Mouse (Mus musculus) adrenal gland, adult 8-10 months (tissue): Measurements from ENCODE around the gene Trim34a. TPM values are rescaled to one million over a fixed set of nuclear protein-coding genes. Genes with fewer than 3 reads are reported as not detected.
"Not testable (repeated sequence)": the region's sequence is repeated elsewhere in the genome, so short reads cannot be mapped to it uniquely, and the experiment has no call there.

Source experiments
- DNase-seq: peaks from one replicate; pipeline ENCODE4 v3.0.0; 2022
- total RNA-seq, 4 experiments: library from RNA; stranded (reverse); gene quantifications; 2 replicates each; pipeline ENCODE4 v1.2.4; 2022

The Trim34a gene
- 10 to 100 TPM in 3 of 4 experiments, 1 to 10 TPM in 1; 8.2 to 11.6 (median 11.0) TPM for total RNA-seq

GRCm38 (mm10) chr7:104244287-104245181, at the start of gene Trim34a:
Trim34a (plus strand) TSS chr7:104244457.
- DNase-seq: peak; percentile 57

- DNase-seq: no peak
These were observed 48.4 kb upstream of the Trim34a start, which contains the start of gene Olfr649 for GRCm38 (mm10) chr7:104195885-104196284. Olfr649 (minus strand) TSS chr7:104195985.

- peak; percentile 43 for DNase-seq
These were observed 44.4 kb upstream of the Trim34a start for GRCm38 (mm10) chr7:104199822-104200221.

- no peak for DNase-seq
These were observed 38.1 kb upstream of the Trim34a start for GRCm38 (mm10) chr7:104206197-104206596.

GRCm38 (mm10) chr7:104216011-104216535, 28.2 kb upstream of the Trim34a start:
- no peak for DNase-seq

- DNase-seq: no peak
These were observed 26.4 kb upstream of the Trim34a start for GRCm38 (mm10) chr7:104217881-104218280.

- peak; percentile 86 for DNase-seq
These were observed 25.3 kb upstream of the Trim34a start, which contains the start of gene Trim6 for GRCm38 (mm10) chr7:104218701-104219569. Trim6 (plus strand) TSS chr7:104218793.

GRCm38 (mm10) chr7:104231203-104231602, 13.1 kb upstream of the Trim34a start:
- DNase-seq: no peak

- DNase-seq: no peak
These were observed 3.4 kb upstream of the Trim34a start for GRCm38 (mm10) chr7:104240857-104241256.

- DNase-seq: no peak
These were observed 641 bp upstream of the Trim34a start for GRCm38 (mm10) chr7:104243616-104244015.

GRCm38 (mm10) chr7:104260380-104260779, 16.1 kb downstream of the Trim34a start:
- DNase-seq: not testable (repeated sequence)

GRCm38 (mm10) chr7:104265335-104265734, 21.1 kb downstream of the Trim34a start:
- DNase-seq: not testable (repeated sequence)

- DNase-seq: not testable (repeated sequence)
These were observed 35.1 kb downstream of the Trim34a start for GRCm38 (mm10) chr7:104279361-104279760.

GRCm38 (mm10) chr7:104287576-104288443, 43.6 kb downstream of the Trim34a start, which contains the start of gene Trim5:
Trim5 (minus strand) TSS chr7:104288094.
- DNase-seq: peak; percentile 6

- no peak for DNase-seq
These were observed 46.4 kb downstream of the Trim34a start for GRCm38 (mm10) chr7:104290641-104291040.

- no peak for DNase-seq
These were observed 47.6 kb downstream of the Trim34a start for GRCm38 (mm10) chr7:104291638-104292400.
